Mouse (Mus musculus) ovary, postnatal 14 days (tissue): ENCODE results near the gene Pgm5.

ENCODE experiments used
- DNase-seq: peaks from one replicate; pipeline ENCODE4 v3.0.0; 2022; ENCODE audit warnings: low spot score

The Pgm5 gene

GRCm38 (mm10) chr19:24779996-24780395 is 81.7 kb downstream of the Pgm5 start:
- no peak for DNase-seq

- DNase-seq, result no peak
These were observed 91.3 kb downstream of the Pgm5 start for GRCm38 (mm10) chr19:24770345-24770744.

- DNase-seq, result no peak
These were observed 94.3 kb downstream of the Pgm5 start for GRCm38 (mm10) chr19:24767401-24767800.

GRCm38 (mm10) chr19:24762473-24763149 is 99.0 kb downstream of the Pgm5 start:
- peak; percentile 9 for DNase-seq

- no peak for DNase-seq
These were observed 105.0 kb downstream of the Pgm5 start for GRCm38 (mm10) chr19:24756627-24757026.

- no peak for DNase-seq
These were observed 107.2 kb downstream of the Pgm5 start for GRCm38 (mm10) chr19:24754440-24754785.

- no peak for DNase-seq
These were observed 107.8 kb downstream of the Pgm5 start for GRCm38 (mm10) chr19:24753617-24754439.

GRCm38 (mm10) chr19:24752873-24753538 is 108.6 kb downstream of the Pgm5 start:
- no peak for DNase-seq

- DNase-seq, result no peak
These were observed 115.3 kb downstream of the Pgm5 start for GRCm38 (mm10) chr19:24746266-24746875.

- no peak for DNase-seq
These were observed 119.0 kb downstream of the Pgm5 start for GRCm38 (mm10) chr19:24742606-24743005.

GRCm38 (mm10) chr19:24738786-24739185 is 122.9 kb downstream of the Pgm5 start:
- DNase-seq, result no peak

- DNase-seq, result no peak
These were observed 123.6 kb downstream of the Pgm5 start for GRCm38 (mm10) chr19:24738026-24738425.

- DNase-seq, result no peak
These were observed 126.0 kb downstream of the Pgm5 start for GRCm38 (mm10) chr19:24735484-24736128.

- DNase-seq, result no peak
These were observed 131.0 kb downstream of the Pgm5 start for GRCm38 (mm10) chr19:24730661-24731060.

- DNase-seq, result no peak
These were observed 137.3 kb downstream of the Pgm5 start for GRCm38 (mm10) chr19:24724362-24724761.

- DNase-seq, result no peak
These were observed 141.2 kb downstream of the Pgm5 start for GRCm38 (mm10) chr19:24720448-24720847.

- DNase-seq, result no peak
These were observed 142.2 kb downstream of the Pgm5 start for GRCm38 (mm10) chr19:24719504-24719903.

- DNase-seq, result no peak
These were observed 143.6 kb downstream of the Pgm5 start for GRCm38 (mm10) chr19:24718021-24718420.

- no peak for DNase-seq
These were observed 145.2 kb downstream of the Pgm5 start for GRCm38 (mm10) chr19:24716303-24717097.

- DNase-seq, result no peak
These were observed 153.6 kb downstream of the Pgm5 start for GRCm38 (mm10) chr19:24708032-24708431.
